5 mouse cellular contexts compared by ENCODE assay signal in the genomic region with DNA sequence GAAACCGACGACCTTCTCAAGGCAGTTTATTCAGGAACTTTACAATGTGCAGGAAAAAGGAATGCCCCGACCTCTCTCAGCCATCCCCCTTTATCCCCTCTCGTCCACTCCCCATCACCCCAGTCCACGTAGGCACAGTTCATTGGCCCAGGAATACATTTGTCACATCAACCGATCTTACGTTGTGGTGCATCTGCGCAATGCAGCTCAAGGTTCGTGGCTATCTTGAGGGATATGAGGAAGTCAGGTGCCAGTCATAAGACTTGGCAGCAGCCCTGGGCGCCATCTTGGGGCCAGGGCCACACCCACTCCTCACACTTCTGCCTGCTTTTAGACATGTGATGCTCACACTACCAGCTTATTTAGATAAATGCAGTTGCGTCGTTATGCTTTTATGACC.
DNase-seq lines count a peak whose midpoint lies in the region; ATAC-seq lines count a peak whose summit lies in the region.
"Not testable (repeated sequence)": the region's sequence is repeated elsewhere in the genome, so short reads cannot be mapped to it uniquely, and the experiment has no call there.

No protein-coding gene starts in this region.

- not testable (repeated sequence) for ATAC-seq in forebrain, embryonic 11.5 days (replicated peaks; ENCODE audit: low FRiP score); liver, embryonic 11.5 days (replicated peaks; ENCODE audit: low FRiP score)

- not testable (repeated sequence) for H3K9ac ChIP-seq in forebrain, embryonic 11.5 days (ENCODE audit: low read length); liver, embryonic 11.5 days (ENCODE audit: low read depth, low read length)

- not testable (repeated sequence) for H3K27ac ChIP-seq in forebrain, embryonic 11.5 days (ENCODE audit: low read depth, low read length); heart, embryonic 10.5 days; liver, embryonic 11.5 days (ENCODE audit: low read depth, low read length)

- DNase-seq in NIH3T3 (ENCODE audit: low read depth), result peak; percentile 17
- peak; percentile 16 for DNase-seq in forebrain, embryonic 11.5 days (ENCODE audit: low spot score)
- DNase-seq in heart, embryonic 10.5 days (ENCODE audit: low spot score), result peak; percentile 25
- peak; percentile 23 for DNase-seq in liver, embryonic 11.5 days (ENCODE audit: low spot score)
- DNase-seq in testis, postnatal 10 days (ENCODE audit: low spot score), result peak; percentile 26

- H3K4me3 ChIP-seq in forebrain, embryonic 11.5 days (ENCODE audit: low read depth, low read length); heart, embryonic 10.5 days; liver, embryonic 11.5 days (ENCODE audit: low read depth, low read length): not testable (repeated sequence)

- not testable (repeated sequence) for H3K4me2 ChIP-seq in forebrain, embryonic 11.5 days (ENCODE audit: low read depth, low read length, severe bottlenecking); liver, embryonic 11.5 days

- WGBS in forebrain, embryonic 11.5 days, result 90% methylated on average over 12 of the region's 12 CpGs
- WGBS in heart, embryonic 10.5 days, result 88% methylated on average over 12 of the region's 12 CpGs
- 87% methylated on average over 12 of the region's 12 CpGs for WGBS in liver, embryonic 11.5 days

- not testable (repeated sequence) for H3K4me1 ChIP-seq in forebrain, embryonic 11.5 days (replicated peaks; ENCODE audit: control insufficient read depth, insufficient read depth, low read length); heart, embryonic 10.5 days; liver, embryonic 11.5 days (replicated peaks; ENCODE audit: control insufficient read depth, insufficient read depth, low read length)

- H3K9me3 ChIP-seq in forebrain, embryonic 11.5 days (ENCODE audit: control insufficient read depth, low read length); heart, embryonic 10.5 days; liver, embryonic 11.5 days (ENCODE audit: control insufficient read depth, low read length): not testable (repeated sequence)

- H3K27me3 ChIP-seq in forebrain, embryonic 11.5 days (ENCODE audit: control insufficient read depth, insufficient read depth, low read length); heart, embryonic 10.5 days (ENCODE audit: insufficient read depth, poor library complexity, severe bottlenecking); liver, embryonic 11.5 days (replicated peaks; ENCODE audit: control insufficient read depth, insufficient read depth, low read length): not testable (repeated sequence)

- not testable (repeated sequence) for H3K36me3 ChIP-seq in forebrain, embryonic 11.5 days (ENCODE audit: control insufficient read depth, insufficient read depth, low read length); heart, embryonic 10.5 days; liver, embryonic 11.5 days (ENCODE audit: control insufficient read depth, insufficient read depth, low read length)
